In the genomic region with DNA sequence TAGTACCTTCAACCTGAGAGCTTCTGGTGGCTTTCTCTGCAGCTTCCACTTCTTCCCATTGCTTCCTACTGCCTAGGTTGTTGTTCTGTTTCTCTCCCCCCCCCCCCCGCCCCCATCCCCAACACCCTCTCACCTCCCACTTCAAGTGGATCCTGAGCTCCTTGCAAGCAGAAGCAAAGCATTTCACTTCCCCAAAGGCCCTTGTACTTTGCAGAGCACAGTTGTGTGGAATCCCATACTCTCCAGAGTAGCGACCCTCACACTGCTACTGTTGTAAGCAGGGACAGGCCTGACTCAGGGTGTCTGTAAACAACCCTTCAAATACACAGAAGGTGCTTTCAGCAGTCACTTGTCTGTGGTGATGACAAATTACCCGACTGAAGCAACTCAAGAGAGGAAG, we compare ENCODE assay signal across 13 mouse cellular contexts.
"Had no signal": no experiment of that assay in that cellular context is flagged by ENCODE, and none has a peak within 500 bp of the region (broad histone marks: within the 10 kb centered on the region; RNA-seq: fewer than 3 reads in every experiment).

No protein-coding gene starts in this region.

- DNase-seq: liver, postnatal 0 days; lung, adult 2 months; lung, postnatal 14 days; lung, postnatal 36 days; right cerebral cortex, postnatal 14 days; right cerebral cortex, postnatal 4 days; spleen, adult 18-20 months; thymus, adult 18-20 months; thymus, postnatal 14 days; thymus, postnatal 36 days had no signal

- ATAC-seq: liver, postnatal 0 days; lung, postnatal 0 days; midbrain, embryonic 13.5 days; midbrain, embryonic 15.5 days had no signal
